Mouse (Mus musculus) NIH3T3 (cell line): Measurements from ENCODE around the gene Muc5ac.
"Not testable (repeated sequence)": the region's sequence is repeated elsewhere in the genome, so short reads cannot be mapped to it uniquely, and the experiment has no call there.

ENCODE experiments used
- DNase-seq: peaks from one replicate; pipeline ENCODE4 v3.0.0-alpha.2; 2012; ENCODE audit warnings: low read depth

Gene Muc5ac

DNA sequence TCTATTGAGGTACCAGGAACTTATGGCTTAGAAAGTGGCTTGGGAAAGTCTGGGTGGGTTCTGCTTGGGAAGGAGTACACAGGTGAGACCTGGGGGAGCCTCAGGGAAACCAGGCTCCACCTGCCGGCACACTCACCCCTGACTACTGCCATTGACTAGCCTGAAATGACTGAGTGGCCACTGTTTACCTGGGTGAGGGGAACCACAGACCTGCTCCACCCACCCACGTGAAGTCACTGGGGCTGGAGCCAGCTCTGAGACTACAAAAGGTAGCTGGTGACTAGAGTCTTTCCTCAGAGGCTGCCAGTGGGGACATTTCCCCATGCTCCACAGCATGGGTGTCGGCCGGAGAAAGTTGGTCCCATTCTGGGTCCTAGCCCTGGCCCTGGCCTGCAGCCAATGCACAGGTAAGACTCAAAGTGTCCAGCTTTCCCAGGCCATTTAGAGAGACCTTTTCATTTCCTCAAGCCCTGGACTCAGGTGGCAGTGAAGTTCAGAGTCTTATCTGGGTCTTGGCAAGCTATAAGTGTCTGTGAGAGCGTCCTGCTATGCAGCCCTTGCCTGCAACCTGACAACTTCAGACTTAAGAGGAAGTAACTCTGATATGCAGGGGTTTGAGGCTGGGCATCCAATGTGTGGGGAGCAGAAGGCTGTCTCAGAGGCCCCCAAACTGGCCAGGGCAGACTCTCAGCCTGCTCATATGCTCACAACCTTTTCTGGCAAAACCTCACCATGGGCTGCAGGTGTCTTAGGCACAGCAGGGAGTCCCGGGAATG lies at the start of gene Muc5ac:
Muc5ac (plus strand) TSS at position 296 of the 776 bp plus-strand sequence.
- DNase-seq = no peak

DNA sequence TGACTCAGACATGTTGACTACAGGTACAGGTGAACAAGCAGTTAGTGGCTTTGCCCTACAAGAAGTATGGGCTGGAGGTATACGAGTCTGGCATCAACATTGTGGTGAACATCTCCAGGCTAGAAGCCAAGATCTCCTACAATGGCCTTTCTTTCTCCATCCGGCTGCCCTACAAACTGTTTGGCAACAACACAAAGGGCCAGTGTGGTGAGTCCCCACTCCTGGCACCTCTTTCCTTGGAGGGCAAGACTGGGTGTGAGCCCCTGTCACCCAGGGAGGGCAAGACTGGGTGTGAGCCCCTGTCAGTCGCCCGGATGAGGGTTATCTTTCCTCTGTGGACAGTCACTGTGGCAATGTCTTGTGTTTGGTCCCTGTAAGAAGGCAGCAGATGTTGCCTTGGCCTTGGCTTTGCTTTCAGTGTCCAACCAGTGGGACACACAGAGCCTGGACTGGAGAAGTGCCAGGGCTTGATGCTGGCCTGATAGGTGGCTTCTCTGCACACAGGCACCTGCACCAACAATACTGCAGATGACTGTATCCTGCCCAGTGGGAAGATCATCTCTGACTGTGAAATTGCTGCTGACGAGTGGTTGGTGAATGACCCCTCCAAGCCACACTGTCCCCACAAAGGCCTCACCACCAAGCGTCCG lies 41.2 kb upstream of the Muc5ac start:
- no peak for DNase-seq

GRCm38 (mm10) chr7:141752513-141752912 lies 36.3 kb upstream of the Muc5ac start:
- peak; percentile 17 for DNase-seq

- DNase-seq = peak; percentile 81
Measured at GRCm38 (mm10) chr7:141755831-141756230, 32.9 kb upstream of the Muc5ac start.

DNA sequence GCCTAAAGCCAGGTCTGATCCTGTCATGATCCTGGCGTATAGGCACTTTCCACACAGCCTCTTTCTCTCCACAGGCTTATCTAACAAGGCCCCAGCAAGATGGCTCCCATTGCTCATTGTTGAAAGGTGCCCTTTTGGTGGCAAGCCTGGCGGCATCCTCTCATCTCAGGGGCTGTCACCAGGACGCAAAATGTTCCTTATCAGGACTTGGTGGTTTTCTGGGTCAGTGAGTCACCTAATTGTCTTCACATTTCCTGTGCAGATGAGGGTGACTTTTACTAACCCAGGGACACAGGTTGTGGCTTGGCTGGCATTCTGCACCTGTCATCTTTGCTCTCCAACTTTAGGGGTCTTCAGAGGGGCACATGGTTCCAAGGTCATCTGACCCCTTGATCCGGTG lies 30.5 kb upstream of the Muc5ac start:
- DNase-seq = no peak

DNA sequence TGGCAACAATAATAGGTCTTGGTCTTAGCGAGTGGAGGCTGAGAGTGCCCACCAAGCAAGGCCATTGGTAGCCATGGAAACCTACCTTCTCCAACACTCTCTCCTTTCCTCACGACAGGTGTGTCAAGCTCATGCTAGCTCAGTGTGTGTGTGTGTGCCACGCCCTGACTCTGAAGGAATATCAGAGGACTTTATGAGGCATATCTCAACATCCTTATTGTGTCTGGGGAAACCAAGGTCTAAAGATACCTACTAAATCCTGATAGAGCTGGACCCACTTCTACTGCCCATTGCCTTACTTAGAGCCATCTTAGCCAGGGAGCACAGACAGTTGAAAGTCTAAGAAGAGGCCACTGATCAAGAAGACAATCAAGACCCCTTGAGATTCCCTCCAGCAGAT lies 18.3 kb upstream of the Muc5ac start:
- no peak for DNase-seq

- DNase-seq = no peak
Measured at GRCm38 (mm10) chr7:141770988-141771387, 17.8 kb upstream of the Muc5ac start.

- DNase-seq = no peak
Measured at GRCm38 (mm10) chr7:141772058-141772557, 16.7 kb upstream of the Muc5ac start.

- no peak for DNase-seq
Measured at GRCm38 (mm10) chr7:141774855-141775254, 13.9 kb upstream of the Muc5ac start.

GRCm38 (mm10) chr7:141776199-141776598 lies 12.6 kb upstream of the Muc5ac start:
- DNase-seq = no peak

GRCm38 (mm10) chr7:141794251-141794650 lies 5.5 kb downstream of the Muc5ac start:
- no peak for DNase-seq

GRCm38 (mm10) chr7:141803206-141803605 lies 14.4 kb downstream of the Muc5ac start:
- DNase-seq = no peak

- no peak for DNase-seq
Measured at GRCm38 (mm10) chr7:141805384-141805783, 16.6 kb downstream of the Muc5ac start.

GRCm38 (mm10) chr7:141807823-141808222 lies 19.1 kb downstream of the Muc5ac start:
- DNase-seq = not testable (repeated sequence)

- DNase-seq = not testable (repeated sequence)
Measured at GRCm38 (mm10) chr7:141809933-141810332, 21.2 kb downstream of the Muc5ac start.

DNA sequence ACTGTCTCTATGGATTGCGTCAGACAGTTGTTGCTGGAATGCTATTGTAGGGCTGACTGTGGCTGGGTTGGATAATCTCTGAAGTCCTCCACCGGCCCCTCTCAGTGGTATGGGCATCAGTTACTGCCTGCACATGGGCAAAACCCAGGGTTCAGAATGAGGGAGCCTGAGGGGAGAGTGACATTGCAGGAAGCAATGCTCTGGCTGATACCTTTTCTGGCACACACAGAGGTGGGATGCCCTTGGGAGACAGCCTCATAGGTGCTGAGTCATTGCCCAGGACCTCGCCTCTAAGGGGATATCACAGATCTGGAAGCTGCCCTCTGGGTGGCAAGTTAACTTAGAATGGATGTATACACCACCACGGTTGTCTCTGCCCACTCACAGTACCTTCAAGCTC lies 24.5 kb downstream of the Muc5ac start:
- peak; percentile 4 for DNase-seq

- DNase-seq = no peak
Measured at GRCm38 (mm10) chr7:141815361-141815760, 26.6 kb downstream of the Muc5ac start.

DNA sequence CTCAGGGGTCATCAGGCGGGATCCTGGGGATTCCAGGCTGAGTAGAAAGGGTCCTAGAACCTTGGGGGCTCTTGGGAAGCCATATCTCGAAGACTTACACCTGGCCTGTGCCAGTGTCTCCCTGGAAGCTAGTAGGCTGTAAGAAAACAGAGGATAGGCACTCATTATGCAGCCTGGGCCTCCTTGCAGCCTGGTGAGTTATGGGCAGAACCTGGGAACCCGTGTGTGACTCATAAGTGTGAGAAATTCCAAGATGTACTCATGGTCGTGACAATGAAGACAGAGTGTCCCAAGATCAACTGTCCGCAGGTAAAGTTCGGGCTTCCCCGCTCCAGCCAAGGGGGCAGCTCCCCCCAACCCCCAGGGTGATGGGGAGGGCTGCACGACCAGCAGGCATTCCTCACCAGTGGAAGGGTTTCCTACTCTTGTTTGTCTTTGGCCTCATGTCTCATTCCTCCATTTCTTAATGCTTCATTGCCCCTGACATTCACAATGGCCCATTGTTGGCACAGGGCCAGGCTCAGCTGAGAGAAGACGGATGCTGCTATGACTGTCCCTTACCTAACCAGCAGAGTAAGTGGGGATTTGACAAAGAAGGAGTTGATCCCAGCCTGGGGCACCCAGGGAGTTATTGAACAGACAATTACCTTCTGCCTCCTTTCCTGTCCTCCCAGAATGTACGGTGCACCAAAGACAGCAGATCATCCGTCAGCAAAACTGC lies 28.7 kb downstream of the Muc5ac start:
- peak; percentile 5 for DNase-seq

- no peak for DNase-seq
Measured at GRCm38 (mm10) chr7:141818267-141818666, 29.5 kb downstream of the Muc5ac start.

GRCm38 (mm10) chr7:141822582-141823261 lies 34.0 kb downstream of the Muc5ac start:
- DNase-seq = no peak

- DNase-seq = no peak
Measured at GRCm38 (mm10) chr7:141823699-141824098, 34.9 kb downstream of the Muc5ac start.

- no peak for DNase-seq
Measured at GRCm38 (mm10) chr7:141824398-141824797, 35.6 kb downstream of the Muc5ac start.
